Mouse (Mus musculus): ENCODE measurements around the gene Glyctk. TPM values are rescaled to one million over a fixed set of nuclear protein-coding genes. Genes with fewer than 3 reads are reported as not detected.

Glyctk gene
- total RNA-seq, 2 experiments from 2014 or later: 1.3 to 1.7 TPM

DNA sequence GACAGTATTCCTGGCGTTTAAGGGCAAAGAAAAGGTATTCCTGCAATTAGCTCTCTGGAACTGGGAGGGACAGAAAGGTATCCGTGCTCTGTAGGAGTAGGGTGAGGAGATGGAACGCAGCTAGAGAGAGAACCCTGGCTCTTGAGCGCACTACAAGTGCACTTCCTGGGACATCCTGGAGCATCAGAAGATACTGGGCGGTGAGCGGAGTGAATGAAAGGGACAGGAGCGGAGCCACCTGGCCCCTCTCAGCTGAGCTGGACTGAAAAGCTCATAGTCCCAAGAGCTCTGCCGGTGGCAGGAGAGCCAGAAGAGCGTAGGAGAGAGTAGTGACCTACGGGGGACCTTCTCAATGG, 8.6 kb downstream of the Glyctk start:
- intact Hi-C loops (cut with DNase I): no loop called here
- DNase-seq: no peak

DNA sequence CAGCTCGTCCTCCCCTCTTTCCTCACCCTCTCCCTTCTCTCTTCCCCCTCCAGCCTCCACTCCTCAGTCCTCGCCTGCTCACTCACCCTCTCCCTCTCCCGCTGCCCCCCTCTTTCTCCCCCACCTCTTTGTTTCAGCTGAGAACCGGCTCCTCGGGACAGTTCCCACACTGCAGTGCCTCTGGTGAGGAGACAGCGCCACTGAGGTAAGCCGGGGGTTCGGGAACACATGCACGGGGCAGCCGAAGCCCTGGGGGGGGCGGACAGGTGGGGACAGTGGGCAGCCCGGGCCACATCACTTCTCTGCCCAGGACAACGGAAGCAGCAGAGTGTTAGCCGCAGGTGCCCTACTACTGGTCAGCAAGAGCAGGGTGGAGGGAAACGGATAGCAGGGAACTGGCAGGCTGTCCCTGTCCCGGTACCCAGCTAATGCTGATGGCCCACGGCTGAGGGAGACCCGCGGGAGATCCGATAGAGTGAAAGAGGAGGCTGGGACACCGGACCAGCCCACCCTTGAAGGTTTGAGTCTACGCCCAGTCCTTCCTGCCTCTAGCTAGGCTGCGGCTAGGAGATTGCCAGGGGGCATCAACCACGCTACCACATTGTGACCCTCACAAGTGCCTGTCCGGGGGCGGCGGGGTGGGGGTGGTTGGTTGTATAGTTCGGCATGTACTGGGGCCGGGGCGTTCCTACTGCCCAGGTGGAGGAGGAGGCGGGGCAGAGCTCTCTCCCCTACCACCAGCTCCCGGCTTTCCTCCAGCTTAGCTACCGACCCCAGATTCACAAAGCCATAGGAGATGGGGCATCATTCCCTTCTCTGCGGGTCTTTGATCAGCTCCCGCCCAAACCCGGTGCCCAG, 9.2 kb downstream of the Glyctk start:
- DNase-seq: no peak
- intact Hi-C loops (cut with DNase I): no loop called here

DNA sequence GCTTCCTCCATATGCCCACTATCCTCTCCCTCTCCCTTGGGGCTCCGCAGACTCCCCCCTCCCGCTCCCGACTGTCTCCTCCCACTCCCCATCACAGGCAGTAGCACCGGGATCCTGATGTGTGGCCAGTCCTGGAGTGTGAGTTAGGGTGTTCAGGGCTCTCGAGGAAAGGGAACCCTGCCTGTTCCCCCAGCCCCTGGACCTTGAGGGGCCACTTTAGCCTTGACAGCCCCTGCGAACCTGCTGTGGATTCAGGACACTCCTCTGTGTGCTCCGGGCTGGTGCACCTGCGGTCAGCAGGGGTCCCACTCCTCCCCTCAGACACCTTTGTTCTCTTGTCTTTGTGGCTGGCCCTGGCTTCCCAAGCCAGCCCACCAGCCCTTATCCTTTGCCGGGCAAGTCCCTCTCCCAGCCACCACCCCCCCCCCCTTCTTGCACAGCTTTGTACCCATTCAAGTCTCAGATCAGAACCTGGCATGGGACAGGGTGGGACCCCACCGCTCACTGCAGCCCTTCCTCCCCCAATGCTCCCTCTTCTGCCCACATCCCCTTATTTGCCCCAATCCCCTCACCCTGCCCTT, 10.0 kb downstream of the Glyctk start:
- no peak for DNase-seq
- intact Hi-C loops (cut with DNase I): no loop called here

DNA sequence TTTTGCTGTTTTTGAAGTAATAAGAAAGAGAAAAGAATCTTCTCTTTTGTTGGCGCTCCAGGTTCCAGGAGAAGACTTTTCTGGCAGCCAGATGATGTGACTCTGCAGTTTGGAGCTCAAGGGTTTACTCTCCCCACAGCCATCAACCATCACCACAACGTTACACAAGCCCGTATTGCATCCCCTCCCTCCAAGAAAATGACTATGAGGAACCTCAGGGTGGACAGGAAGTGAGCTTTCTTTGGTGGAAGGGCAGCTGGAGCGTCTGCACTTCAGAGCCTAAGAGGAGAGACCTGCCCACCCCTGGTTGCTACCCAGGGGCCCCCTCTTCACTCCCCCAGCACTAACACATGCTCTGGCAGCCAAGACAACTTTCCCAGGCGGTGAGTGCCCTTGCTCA, 10.7 kb downstream of the Glyctk start:
- intact Hi-C loops (cut with DNase I): no loop called here
- no peak for DNase-seq

DNA sequence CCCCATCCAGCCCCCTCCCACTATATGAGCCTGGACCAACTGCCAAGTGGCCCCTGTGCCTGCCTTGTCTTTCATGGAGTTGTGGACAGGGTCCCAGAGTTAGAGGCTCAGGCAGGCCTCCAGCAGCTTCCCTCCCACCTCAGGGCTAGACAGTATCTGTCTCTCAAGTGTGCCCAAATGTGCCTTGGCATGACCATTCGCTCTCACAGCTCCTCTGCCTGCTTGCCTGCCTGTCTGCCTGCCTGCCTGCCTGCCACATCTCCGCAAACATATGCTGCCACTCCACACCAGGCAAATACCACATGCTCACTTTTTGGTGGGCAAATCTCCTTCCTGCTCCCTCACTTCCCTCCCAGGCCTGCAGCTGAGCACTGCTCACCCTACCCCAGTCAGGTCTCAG, 12.4 kb downstream of the Glyctk start:
- intact Hi-C loops (cut with DNase I): no loop called here
- DNase-seq: no peak

DNA sequence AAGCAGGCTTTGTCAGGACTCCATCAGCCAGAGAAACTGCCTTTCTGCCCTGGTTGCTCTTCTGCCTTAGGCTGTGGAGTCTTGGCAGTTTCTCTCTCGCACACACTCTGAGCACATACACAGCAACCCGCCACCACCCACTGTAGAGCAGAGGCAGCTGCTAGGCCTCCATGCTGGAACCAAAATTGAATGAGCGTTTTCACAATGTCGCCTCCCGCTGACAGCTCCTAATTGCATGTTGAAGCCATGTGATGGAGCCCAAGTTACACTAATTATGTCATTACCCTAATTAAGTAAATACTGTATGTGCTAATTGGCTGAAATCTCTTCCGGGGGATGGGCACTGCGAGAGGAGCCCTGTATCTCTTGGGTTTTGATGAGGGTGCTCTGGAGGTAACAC, 13.8 kb downstream of the Glyctk start:
- intact Hi-C loops (cut with DNase I): no loop called here
- DNase-seq: no peak

DNA sequence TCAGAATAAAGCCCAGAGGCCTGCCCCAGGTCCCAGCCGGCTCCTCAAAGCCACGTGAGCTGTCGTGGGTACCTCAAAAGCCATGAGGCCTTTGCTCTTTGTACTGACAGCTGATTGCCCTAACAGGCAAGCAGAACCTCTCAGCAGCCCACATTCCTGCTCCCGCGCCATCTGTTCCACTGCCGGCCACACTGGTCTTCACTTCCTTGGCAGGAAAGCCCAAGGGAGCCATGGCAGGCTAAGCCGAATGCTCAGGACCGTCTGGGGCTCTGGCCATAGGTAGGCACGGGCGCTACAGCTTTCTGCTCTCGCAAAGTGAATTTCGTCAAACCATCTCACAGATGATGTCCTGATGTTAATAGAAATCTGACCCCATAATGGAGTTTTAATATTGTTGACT, 16.0 kb downstream of the Glyctk start:
- DNase-seq: no peak
- intact Hi-C loops (cut with DNase I): no loop called here

DNA sequence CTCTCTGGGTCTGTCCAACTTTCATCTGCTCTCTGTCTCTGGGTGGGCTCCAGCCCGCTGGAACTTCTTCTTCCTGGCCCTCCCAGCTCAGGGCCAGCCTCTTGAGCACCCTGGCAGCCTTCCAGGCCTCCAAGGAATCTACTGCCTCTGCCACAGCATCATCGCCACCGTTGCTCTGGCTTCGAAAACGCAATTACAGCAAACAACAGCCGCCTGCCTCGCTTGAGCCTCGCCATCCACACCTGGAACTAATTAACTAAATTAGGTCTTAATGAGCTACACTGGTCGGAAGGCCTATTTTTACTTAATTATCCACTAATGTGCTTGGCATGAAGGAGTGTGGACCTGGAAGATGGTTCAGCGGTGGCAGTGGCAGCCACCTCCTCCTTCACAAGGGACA, 18.2 kb downstream of the Glyctk start:
- intact Hi-C loops (cut with DNase I): no loop called here
- peak in 1 of 2 experiments; percentile 22 for DNase-seq

DNA sequence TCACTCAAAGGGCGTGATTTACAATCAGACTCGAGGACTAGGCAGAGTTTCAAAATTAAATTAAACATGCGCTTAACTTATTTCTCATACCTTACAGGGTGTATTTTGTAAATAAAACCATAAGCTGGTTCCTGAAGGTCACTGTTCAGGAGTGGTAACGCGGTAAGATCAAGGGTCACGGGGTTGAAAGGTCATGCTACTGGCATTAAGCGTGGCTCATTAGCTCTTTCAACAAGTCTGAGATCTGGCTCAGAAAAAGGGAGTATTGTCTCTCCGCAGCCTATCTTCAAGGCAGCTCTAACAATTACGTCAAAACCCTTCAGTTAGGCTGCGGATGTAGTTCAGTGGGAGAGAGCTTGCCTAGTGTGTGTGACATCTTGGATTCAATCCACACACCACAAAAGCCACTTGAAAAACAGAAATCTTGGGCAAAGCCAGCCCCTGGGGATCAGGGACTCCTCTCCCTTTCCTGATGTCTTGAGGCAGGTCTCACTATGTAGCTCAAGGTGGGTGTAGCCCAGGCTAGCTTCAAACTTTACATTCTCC, 20.2 kb downstream of the Glyctk start:
- intact Hi-C loops (cut with DNase I): no loop called here

DNA sequence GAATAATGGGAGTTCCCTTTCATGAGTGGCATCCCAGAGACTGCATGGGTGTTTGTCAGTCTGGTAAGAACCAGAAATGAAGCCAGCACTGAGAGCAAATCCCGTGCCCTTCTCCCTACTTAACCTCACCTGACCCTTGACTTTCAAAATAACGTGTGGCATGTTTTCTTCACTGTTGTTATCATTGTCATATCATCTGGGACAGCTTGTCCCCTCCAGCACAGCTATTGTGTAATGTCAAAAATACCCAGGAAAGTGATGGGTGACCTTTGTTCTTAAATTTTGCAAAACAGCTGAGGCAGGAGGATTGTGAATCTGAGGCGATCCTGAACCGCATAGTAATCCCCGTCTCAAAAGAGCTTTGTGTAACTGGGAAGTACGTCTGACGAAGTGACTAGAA, 27.7 kb downstream of the Glyctk start:
- intact Hi-C loops (cut with DNase I): no loop called here
- DNase-seq: no peak

More for the DNA sequence above, 20.2 kb downstream of the Glyctk start:
- DNase-seq: no peak

DNA sequence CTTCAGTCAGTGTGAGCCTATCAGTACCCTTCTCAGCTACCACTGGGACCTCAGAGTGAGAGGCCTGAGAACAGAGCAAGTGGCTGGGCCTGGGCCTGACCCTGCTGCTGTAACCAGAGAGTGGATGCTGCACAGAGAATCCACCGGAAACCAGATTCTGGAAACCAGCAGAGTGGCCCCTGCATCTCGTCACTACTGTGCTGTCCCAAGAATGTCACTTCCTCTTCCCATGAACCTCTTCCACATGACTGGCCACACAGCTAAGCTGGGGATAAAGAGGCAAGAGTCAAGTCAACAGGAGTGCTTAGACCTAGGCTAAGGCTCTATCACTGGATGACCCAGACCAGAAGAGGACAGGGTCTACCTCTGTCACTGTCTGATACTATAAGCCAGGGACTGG, 28.9 kb downstream of the Glyctk start:
- intact Hi-C loops (cut with DNase I): no loop called here
- DNase-seq: no peak

DNA sequence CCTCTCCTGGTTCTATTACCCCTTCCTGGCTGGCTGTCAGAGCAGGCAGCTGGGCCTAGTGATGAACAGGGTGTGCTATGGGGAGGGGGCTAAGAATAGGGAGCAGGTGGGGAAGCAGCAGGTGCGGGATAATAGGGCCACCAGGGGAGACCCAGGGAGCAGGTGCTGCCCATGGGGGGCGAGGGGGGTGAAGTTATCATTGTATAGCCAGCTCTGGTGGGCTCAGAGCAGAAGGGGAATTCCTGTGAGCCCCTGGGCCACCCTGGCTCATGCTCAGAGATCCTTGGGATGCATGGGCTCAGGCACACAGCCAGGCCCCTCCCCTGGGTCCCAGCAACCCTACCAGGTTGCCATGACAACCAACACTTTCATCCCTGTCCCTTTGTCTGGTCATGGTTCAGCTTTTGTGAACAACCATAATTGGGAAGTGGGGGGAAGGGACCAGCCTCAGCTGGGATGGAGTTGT, 31.1 kb downstream of the Glyctk start:
- DNase-seq: no peak
- intact Hi-C loops (cut with DNase I): no loop called here

DNA sequence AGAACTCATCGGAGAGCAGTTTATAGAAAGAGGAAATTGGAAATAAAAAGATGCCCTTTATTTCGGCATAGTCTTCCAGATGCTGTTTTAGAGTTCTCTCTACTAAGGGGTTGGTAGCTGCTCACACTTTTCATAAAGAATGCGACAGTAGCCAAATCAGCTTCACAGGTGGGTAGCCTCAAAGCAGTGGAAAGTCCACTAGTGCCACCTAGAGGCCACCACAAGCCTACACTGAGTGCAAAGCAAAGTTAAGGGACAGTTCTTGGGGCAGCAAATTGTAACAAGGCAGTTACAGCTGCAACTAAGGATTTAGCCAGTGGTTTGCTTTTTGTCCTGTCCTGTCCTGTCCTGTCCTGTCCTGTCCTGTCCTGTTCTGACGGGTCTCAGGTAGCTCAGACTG, 34.3 kb downstream of the Glyctk start:
- DNase-seq: peak; percentile 18 to 44
- intact Hi-C loops (cut with DNase I): no loop called here

DNA sequence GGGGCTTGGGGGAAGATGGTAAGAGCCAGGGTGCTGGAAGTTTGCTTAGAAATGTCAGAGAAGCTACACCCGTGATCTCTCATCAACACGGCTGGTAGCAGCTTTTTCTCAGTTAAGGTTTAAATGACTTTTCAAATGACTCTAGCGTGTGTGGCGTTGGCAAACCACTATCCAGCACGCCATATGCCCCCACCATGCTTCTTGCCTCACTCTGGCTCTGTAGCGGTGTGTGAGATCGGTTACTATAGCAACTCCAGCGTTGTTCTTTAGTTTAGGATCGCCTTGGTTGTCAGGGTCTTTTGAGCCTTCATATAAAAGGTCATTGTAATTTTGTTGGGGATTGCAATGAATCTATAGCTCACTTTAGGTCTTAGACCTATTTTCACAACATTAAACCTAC, 38.9 kb downstream of the Glyctk start:
- intact Hi-C loops (cut with DNase I): loop anchor here (10.0 kb wide), 2 partner anchors 264 to 424 kb away; no protein-coding TSS in a partner anchor
- no peak for DNase-seq

DNA sequence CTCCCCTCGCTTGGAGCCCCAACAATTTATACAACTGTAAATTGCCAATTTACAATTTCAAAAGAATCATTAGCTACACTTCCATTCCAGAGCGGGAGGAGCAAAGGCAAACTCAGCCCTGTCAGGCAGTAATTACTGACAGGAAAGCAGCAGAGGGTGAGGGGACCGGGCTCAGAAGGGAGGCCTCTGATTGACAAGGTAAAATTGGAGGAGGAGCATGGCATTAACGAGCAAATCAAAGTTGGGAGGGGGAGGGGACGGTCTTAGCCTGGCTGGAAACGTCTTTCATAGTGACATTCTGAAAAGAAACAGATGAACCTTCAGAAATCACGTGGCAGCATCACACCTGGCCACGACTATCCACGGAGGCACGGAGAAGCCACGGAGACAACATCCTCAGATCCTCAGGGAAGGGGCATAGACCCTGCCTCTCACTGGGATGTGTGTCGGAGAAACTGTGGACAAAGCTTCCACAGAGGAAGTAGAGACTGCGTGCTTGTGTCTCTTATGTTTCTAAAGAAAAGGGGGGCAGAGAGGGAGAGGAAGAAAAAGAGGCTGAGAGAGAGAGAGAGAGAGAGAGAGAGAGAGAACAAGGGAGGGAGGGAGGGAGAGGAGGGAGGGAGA, 42.0 kb downstream of the Glyctk start:
- no peak for DNase-seq
- intact Hi-C loops (cut with DNase I): loop anchor here (10.0 kb wide), 2 partner anchors 261 to 421 kb away; no protein-coding TSS in a partner anchor

DNA sequence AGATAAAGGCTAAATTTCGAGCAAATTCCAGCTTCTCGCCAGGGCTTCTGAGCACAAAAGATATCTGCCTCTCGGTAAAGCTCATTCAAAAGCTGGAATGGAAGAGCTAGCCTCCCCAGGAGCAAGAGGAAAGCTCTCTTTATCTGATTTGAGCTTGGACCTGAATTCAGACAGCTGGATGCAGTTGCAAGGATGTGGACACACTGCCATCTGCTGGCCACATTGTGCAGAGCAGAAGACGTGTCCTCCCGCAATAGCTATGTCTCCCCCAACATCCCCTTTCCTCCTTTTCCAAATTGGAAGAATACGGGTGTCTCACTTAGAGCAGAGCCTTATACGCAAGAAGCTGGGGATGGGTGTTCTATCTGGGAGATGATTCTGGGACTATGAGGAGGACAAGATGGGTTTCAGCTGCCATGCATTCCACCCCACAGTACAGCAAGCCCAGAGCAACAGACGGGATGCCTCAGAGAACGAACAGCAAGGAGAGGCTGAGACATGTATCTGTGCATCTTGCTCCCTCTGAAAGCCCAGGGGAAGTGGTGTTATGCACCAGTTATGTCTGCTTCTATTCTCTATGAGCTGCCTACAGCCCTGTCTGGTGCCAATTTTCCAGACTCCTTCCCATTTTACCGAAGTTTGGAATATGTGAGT, 45.0 kb downstream of the Glyctk start:
- intact Hi-C loops (cut with DNase I): loop anchor here (10.0 kb wide), 2 partner anchors 258 to 418 kb away; no protein-coding TSS in a partner anchor
- peak; percentile 76 to 83 for DNase-seq

DNA sequence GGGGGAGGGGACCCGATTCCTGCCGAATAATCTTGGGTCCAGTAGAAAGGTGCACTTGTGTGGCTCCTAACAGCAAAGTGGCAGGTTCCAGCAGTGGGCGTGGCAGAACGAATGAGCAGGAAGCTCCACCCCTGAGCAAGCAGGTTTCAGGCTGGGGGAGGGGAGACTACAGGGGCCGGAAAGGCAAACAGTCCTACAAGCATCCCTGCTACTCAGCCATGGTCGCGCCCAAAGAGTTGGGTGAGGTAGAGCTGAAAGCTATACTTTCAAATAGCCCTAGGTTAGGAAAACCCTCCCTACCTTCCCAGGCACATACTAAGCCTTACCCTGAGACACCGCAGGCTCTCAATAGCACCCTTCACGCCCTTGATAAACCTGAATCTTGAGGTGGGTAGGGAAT, 51.7 kb downstream of the Glyctk start:
- no peak for DNase-seq
- intact Hi-C loops (cut with DNase I): no loop called here

DNA sequence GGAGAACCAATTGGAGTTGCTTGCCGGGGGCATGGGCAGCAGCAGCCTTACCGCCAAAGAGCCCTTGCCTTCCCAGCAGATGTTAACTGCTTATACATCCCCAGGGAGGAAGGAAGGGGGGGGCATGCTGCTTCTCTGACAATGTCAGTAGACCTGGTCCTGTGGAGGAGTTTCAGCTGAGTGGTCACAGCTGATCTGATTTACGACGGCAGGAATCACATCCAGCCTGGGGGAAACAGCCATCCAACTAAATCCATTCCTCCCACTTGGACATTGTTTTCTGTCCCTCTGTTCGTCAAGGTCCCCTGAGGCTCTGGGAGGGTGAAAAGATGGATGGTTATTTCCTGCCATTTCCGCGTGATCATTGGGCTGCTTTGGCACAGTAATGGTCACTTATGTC, 53.5 kb downstream of the Glyctk start:
- intact Hi-C loops (cut with DNase I): no loop called here
- no peak for DNase-seq

Measured in heart, postnatal 14 days (tissue).